Mouse (Mus musculus): ENCODE results near the gene Epb41. TPM values are rescaled to one million over a fixed set of nuclear protein-coding genes. Genes with fewer than 3 reads are reported as not detected.

Gene Epb41
- polyA plus RNA-seq, 1 experiment, result 34.0 TPM

GRCm38 (mm10) chr4:131920141-131920594, 155.0 kb downstream of the Epb41 start:
- TF ChIP-seq POLR2A (IDR thresholded peaks at IDR 0.05; ENCODE audit: low read depth, low read length), result peak; percentile 44
- no peak for TF ChIP-seq CTCF (IDR thresholded peaks at IDR 0.05; ENCODE audit: borderline replicate concordance, insufficient read depth, low read length)
- Histone ChIP-seq H3K27ac (ENCODE audit: insufficient read depth, low read length) (peak overlapping the region; percentile 28), H3K4me1 (ENCODE audit: control insufficient read depth, insufficient read depth, low read length) (peaks cover 4% of the 10 kb centered on the region), H3K4me3 (ENCODE audit: insufficient read depth, low read length) (no peak overlapping the region)

- Histone ChIP-seq H3K4me1 (ENCODE audit: control insufficient read depth, insufficient read depth, low read length) (peaks cover 4% of the 10 kb centered on the region), H3K4me3 (ENCODE audit: insufficient read depth, low read length) (no peak overlapping the region), H3K27ac (ENCODE audit: insufficient read depth, low read length) (peak overlapping the region; percentile 28)
- no peak for TF ChIP-seq POLR2A (IDR thresholded peaks at IDR 0.05; ENCODE audit: low read depth, low read length)
- no peak for TF ChIP-seq CTCF (IDR thresholded peaks at IDR 0.05; ENCODE audit: borderline replicate concordance, insufficient read depth, low read length)
These were observed 155.5 kb downstream of the Epb41 start for GRCm38 (mm10) chr4:131919506-131920140.

GRCm38 (mm10) chr4:131918711-131919500, 156.2 kb downstream of the Epb41 start:
- TF ChIP-seq CTCF (IDR thresholded peaks at IDR 0.05; ENCODE audit: borderline replicate concordance, insufficient read depth, low read length) (no peak), POLR2A (IDR thresholded peaks at IDR 0.05; ENCODE audit: low read depth, low read length) (no peak)
- Histone ChIP-seq H3K4me3 (ENCODE audit: insufficient read depth, low read length) (no peak overlapping the region), H3K27ac (ENCODE audit: insufficient read depth, low read length) (no peak overlapping the region), H3K4me1 (ENCODE audit: control insufficient read depth, insufficient read depth, low read length) (peaks cover 3% of the 10 kb centered on the region)

- H3K4me3 ChIP-seq (ENCODE audit: insufficient read depth, low read length), result no peak overlapping the region
- H3K4me1 ChIP-seq (ENCODE audit: control insufficient read depth, insufficient read depth, low read length), result no peaks in the 10 kb centered on the region; the same call in 1 of the 2 replicates
- no peak overlapping the region for H3K27ac ChIP-seq (ENCODE audit: insufficient read depth, low read length)
- TF ChIP-seq POLR2A (IDR thresholded peaks at IDR 0.05; ENCODE audit: low read depth, low read length) (no peak), CTCF (IDR thresholded peaks at IDR 0.05; ENCODE audit: borderline replicate concordance, insufficient read depth, low read length) (no peak)
These were observed 157.0 kb downstream of the Epb41 start for GRCm38 (mm10) chr4:131918026-131918533.

- no peak overlapping the region for H3K27ac ChIP-seq (ENCODE audit: insufficient read depth, low read length)
- no peaks in the 10 kb centered on the region; the same call in 1 of the 2 replicates for H3K4me1 ChIP-seq (ENCODE audit: control insufficient read depth, insufficient read depth, low read length)
- no peak for TF ChIP-seq CTCF (IDR thresholded peaks at IDR 0.05; ENCODE audit: borderline replicate concordance, insufficient read depth, low read length)
- no peak for TF ChIP-seq POLR2A (IDR thresholded peaks at IDR 0.05; ENCODE audit: low read depth, low read length)
These were observed 158.0 kb downstream of the Epb41 start for GRCm38 (mm10) chr4:131917010-131917555.

GRCm38 (mm10) chr4:131916425-131916824, 158.7 kb downstream of the Epb41 start:
- Histone ChIP-seq H3K27ac (ENCODE audit: insufficient read depth, low read length) (no peak overlapping the region), H3K4me1 (ENCODE audit: control insufficient read depth, insufficient read depth, low read length) (no peaks in the 10 kb centered on the region; the same call in 1 of the 2 replicates)

More at GRCm38 (mm10) chr4:131917010-131917555, 158.0 kb downstream of the Epb41 start:
- H3K4me3 ChIP-seq (ENCODE audit: insufficient read depth, low read length), result no peak overlapping the region

GRCm38 (mm10) chr4:131915821-131916328, 159.2 kb downstream of the Epb41 start:
- no peak for TF ChIP-seq POLR2A (IDR thresholded peaks at IDR 0.05; ENCODE audit: low read depth, low read length)
- TF ChIP-seq CTCF (IDR thresholded peaks at IDR 0.05; ENCODE audit: borderline replicate concordance, insufficient read depth, low read length), result no peak
- no peaks in the 10 kb centered on the region; the same call in 1 of the 2 replicates for H3K4me1 ChIP-seq (ENCODE audit: control insufficient read depth, insufficient read depth, low read length)
- no peak overlapping the region for H3K4me3 ChIP-seq (ENCODE audit: insufficient read depth, low read length)

More at GRCm38 (mm10) chr4:131916425-131916824, 158.7 kb downstream of the Epb41 start:
- peak; percentile 76 for TF ChIP-seq CTCF (IDR thresholded peaks at IDR 0.05; ENCODE audit: borderline replicate concordance, insufficient read depth, low read length)
- TF ChIP-seq POLR2A (IDR thresholded peaks at IDR 0.05; ENCODE audit: low read depth, low read length), result no peak
- no peak overlapping the region for H3K4me3 ChIP-seq (ENCODE audit: insufficient read depth, low read length)

GRCm38 (mm10) chr4:131914891-131915469, 160.1 kb downstream of the Epb41 start:
- peak; percentile 48; the same call in 1 of the 2 replicates for TF ChIP-seq POLR2A (IDR thresholded peaks at IDR 0.05; ENCODE audit: low read depth, low read length)
- TF ChIP-seq CTCF (IDR thresholded peaks at IDR 0.05; ENCODE audit: borderline replicate concordance, insufficient read depth, low read length), result no peak
- Histone ChIP-seq H3K4me3 (ENCODE audit: insufficient read depth, low read length) (0 out of 2 replicates have a peak overlapping the region, but pooled peaks have one; percentile 4), H3K27ac (ENCODE audit: insufficient read depth, low read length) (no peak overlapping the region), H3K4me1 (ENCODE audit: control insufficient read depth, insufficient read depth, low read length) (peaks cover 4% of the 10 kb centered on the region; the same call in 1 of the 2 replicates)

More at GRCm38 (mm10) chr4:131915821-131916328, 159.2 kb downstream of the Epb41 start:
- no peak overlapping the region for H3K27ac ChIP-seq (ENCODE audit: insufficient read depth, low read length)

All from embryonic fibroblast, embryonic 13.5 days (primary cell).